Mouse (Mus musculus) common myeloid progenitor, adult 5-6 weeks (primary cell): Measurements from ENCODE around the gene Me3. TPM values are rescaled to one million over a fixed set of nuclear protein-coding genes. Genes with fewer than 3 reads are reported as not detected.
"Not testable (repeated sequence)": the region's sequence is repeated elsewhere in the genome, so short reads cannot be mapped to it uniquely, and the experiment has no call there.

ENCODE experiments used
- ATAC-seq: replicated peaks from 2 replicates; pipeline ENCODE4 v1.8.0; 2016; ENCODE audit warnings: low read depth, mild to moderate bottlenecking, moderate TSS enrichment, inconsistent platforms; ENCODE audit not compliant: poor library complexity, severe bottlenecking
- total RNA-seq: library from RNA; stranded (forward); fragments of 200-1000, 187-1606 nt; gene quantifications from 2 replicates; pipeline ENCODE4 v1.2.3, GENCODE M21; 2017

Gene Me3
- total RNA-seq, 1 experiment from 2014 or later: not detected

DNA sequence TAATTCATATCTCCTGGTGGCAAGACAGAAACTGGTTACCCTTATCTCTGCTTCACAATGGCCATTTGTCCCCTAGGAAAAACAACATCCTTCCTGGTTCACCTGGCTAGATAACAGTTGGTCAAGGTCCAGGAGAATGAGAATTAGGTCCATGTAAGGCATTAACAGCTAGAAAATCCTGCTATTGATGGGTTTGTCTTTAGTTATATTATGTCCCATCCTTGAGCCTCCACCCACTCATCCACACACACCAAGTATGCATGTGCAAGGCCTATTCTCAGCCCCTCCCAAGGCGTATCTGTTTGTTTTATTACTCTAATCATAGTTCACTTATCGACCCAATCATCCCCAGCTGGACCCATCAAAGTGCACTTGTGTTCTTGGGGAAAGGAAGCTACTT lies 88.1 kb downstream of the Me3 start:
- ATAC-seq: no peak

DNA sequence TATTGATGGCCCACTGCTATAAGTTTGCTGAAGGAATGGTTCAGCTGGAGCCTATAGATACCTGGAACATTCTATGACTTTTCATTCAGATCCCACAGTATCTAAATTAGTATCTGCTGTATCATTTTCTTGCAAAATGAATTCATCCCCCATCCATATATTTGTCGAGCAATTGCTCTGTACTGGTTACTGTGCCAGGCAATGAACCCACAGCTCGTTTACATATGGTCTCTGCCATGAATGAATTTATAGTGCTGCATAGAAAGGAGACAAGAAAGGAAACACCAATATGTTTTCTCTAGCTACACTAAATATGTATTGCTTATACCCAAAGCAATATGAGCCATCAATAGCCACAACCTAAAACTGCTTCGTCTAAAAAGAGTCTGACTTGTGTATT lies 94.5 kb downstream of the Me3 start:
- ATAC-seq: no peak

DNA sequence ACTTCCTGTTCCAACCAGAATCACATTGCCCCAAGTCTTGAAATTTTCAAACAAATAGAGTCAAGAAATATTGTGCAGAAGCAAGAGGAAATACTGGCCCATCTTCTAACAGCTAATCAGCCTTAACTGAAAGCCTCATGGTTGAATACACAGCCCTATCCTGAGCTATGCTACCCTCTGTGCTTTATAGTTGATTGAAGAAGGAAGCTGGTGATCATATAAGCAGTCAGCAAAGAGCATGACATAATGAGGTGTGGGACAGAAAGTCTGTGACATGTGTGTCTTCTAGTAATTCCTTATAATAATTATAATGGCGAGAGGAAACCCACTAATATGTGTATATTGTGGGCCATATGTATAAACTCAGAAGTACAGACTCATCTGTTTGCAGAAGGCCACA lies 95.4 kb downstream of the Me3 start:
- no peak for ATAC-seq

DNA sequence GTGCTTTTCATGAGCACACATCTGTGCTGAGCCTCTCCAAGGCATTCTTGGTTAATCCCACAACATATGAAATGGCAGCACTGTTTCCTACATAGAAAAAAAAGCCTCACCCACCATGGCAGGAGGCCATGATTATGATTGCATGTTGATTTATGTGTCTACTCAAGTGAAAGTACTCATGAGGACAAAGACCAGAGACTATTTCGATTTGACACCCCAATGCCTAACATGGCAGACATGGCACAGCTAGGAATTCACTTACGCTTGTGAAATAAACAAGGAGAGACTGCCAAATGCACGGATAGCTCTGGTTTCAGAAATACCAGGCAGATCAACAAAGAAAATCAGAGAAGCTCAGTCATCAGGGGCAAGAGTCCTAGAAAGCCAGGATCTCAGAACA lies 96.2 kb downstream of the Me3 start:
- no peak for ATAC-seq

DNA sequence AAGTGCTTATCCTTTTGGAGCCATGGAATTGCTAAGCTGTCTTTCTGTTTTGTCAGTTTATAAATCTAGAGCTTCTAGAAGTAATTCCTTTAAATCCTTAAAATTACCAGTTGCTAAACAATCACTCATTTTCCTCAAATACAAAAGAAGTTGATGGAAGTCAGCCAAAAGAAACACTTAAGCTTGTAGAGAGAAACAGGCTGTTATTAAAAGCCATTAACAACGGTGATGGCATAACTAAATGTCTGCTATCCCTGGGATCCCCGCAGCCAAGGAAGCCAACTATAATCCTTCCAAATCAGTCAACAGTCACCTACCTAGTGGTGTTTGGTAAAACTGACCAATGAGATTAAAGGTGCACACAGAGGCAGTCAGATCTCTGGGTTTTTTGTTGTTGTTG lies 98.3 kb downstream of the Me3 start:
- ATAC-seq: no peak

GRCm38 (mm10) chr7:89731115-89731514 lies 98.9 kb downstream of the Me3 start:
- not testable (repeated sequence) for ATAC-seq

DNA sequence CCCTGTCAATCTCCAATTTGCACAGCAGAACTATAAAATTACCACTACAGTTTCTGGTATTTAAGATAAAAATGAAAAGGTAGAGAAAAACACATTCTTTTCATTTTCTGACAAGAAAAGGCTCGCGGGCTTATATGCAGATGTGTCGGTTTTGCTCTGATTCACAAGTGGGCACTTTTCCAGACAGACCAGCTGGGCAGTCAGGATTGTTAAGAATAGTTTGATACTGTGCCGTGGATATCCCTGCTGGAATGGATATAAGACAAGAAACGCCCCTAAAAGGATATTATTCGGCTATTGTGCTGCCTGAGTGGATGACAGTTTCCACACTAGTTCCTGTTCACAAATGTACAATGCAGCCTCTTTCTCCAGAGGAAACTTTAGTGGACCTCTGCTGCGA lies 116.2 kb downstream of the Me3 start:
- no peak for ATAC-seq

- ATAC-seq: no peak
Measured at GRCm38 (mm10) chr7:89749183-89749582, 117.0 kb downstream of the Me3 start.

DNA sequence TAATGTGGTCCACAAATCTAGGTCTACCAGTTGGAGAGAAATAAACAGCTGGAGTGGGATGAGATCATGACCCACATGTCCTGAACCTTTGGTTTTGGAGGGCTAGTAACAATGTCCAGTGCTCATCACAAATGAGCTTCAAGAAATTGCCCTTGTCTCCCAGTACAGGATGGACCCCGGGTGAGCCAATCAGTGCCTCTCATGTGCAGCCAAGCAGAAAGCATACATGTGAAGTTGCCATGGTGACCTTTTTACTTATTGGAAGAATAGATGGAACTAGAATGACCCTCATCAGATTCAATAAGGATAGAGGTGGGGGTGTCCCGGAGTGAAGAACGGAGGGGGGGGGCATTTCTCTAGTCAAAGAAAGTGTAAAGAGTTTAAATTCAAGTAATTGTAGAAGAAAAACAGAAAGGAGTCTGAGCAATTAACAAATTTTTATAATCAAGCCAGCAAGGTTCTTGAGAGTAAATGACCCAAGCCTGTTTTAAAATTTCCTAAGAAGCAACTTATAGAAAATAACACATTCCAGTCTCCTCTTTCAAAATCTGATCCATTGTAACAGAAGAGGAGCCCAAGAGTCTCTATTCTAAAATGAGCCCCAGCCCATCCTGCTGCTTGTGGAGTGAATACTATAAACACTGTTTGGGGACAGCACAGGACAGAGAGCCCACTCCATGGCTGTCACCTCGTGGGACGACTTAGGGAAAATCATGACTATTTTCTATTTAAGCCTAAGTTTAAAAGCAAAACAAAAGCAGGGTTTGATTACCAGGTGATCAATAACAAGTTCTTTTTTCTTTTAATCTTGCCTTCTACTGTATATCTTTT lies 134.7 kb downstream of the Me3 start:
- no peak for ATAC-seq

- ATAC-seq: no peak
Measured at GRCm38 (mm10) chr7:89769106-89769896, 137.1 kb downstream of the Me3 start.

DNA sequence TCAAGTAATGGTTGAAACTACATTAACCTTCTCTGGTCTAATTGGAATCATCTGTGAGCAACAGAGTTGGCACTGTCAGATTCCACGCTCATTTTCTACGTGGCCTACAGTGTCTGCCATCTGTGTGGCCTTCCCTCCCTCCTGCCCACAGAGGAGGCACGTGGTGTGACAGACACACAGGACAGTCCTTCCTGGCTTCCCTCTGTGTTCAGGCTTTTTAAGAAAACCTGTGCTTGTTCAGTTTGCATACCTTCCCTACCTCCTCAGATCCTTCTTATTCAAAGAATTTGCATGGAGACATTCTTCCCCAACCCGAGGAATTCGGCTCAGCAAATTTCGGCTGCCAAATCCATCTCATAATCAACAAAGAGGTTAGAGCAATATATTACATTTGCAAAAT lies 137.8 kb downstream of the Me3 start:
- ATAC-seq: no peak

DNA sequence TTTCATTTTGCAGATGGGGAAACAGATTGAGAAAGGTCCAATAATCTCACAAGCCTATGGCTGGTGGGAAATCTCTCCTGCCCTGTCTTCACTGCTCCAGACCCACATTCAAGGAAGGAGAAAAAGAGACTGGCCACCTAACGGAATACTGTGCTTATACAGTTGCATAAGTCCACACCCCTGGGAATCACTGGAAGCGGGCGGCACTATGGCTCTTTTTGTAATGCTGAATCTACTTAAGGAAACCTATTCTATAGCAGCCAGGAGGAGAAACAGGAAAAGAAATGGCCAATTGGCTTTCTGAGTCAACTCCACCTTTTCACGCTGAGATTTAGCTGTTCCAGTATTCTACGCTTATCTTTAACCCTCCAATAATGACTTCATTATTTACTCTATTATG lies 140.7 kb downstream of the Me3 start:
- ATAC-seq: no peak

- no peak for ATAC-seq
Measured at GRCm38 (mm10) chr7:89773352-89773921, 141.2 kb downstream of the Me3 start.

DNA sequence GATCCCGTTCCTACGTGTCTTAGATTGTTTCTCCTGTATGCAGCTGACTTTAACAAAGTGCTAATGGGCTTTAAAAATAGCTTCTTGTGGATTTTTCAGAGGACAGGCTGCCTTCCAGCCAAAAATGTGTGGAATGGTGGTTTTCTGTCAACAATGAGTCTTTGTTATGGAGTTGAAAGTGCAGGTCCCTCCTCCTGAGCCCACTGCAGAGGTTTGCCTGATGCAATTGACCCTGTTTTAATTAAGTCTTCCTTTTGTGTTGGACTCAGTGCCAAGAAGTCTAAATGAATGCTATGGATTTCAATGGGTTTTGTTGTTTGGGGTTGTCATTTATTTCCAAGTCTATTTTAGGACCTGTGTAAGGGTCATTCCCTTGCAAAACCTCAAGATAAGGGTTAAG lies 141.7 kb downstream of the Me3 start:
- no peak for ATAC-seq

GRCm38 (mm10) chr7:89775848-89776247 lies 143.7 kb downstream of the Me3 start:
- ATAC-seq: no peak

DNA sequence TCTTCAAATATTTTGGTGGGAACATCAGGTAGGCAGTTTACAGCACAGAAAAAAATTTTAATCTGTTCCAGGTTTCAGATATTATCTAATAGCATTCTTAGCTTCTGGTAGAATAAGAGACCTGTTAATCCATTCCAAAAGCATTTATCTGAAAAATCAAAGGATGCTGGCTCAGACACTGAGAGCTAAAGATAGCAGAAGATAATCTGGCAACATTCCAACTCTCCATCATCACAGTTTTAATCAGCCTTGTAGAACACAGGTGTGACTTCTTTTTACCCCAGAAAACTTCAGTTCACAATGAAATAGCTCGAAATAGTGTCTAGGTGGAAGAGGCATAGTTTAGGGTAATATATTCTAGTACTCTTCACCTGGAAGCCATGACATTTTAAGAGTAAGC lies 149.2 kb downstream of the Me3 start:
- ATAC-seq: no peak

GRCm38 (mm10) chr7:89787735-89788134 lies 155.5 kb downstream of the Me3 start:
- ATAC-seq: no peak

DNA sequence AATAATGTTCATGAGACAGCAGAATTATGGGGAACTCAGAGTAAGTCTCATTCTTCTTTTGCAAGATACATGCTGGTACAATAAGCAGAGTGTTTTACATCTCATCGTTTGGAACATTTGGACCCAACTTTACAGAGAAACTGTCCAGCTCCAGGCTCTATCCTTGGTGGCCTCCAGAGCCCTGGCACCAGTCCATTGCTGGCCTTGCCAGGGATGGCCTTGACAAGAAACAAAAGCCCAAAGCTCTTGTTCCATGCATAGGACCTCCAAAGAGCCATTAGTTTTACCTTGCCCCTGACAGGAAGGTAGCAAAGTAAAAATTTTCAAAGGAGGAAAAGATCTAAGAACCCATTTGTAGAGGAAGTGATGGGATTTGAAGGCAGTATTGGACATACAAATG lies 160.4 kb downstream of the Me3 start:
- ATAC-seq: no peak

DNA sequence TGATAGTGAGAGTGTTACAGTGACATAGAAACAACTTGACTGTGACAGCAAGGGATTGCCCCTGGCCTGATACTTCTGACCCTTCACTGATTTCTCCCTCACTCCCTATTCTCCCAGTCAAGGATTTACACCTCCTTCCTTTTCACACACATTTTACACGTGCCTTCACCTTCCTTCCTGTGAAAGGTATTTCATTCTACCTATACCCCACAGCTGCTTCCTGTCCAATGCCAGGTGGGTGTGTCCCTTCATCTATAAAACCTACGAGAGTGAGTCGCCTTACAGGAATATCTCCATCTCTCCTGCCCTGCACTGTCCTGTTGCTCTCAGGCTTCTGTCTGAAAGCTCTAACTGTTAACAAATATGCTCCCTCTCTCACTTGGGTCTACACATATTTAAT lies 163.2 kb downstream of the Me3 start:
- no peak for ATAC-seq

DNA sequence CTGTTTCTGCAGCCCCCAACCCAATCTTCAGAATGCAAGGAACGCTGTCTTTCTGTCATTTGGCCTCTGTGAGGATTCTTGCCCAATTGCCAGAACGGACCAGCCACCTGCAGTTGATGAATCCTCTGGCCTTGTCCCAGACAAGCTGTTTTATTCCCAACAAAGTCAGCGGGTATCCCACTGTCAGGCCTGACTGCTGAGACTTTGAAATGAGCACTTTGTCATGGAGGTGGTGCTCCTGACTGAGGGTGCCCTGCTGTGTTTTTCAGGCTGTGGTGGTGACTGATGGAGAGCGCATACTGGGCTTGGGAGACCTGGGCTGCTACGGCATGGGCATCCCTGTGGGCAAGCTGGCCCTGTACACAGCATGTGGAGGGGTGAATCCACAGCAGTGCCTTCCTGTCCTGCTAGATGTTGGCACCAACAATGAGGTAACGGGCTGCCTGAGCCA lies 164.2 kb downstream of the Me3 start:
- ATAC-seq: no peak

- no peak for ATAC-seq
Measured at GRCm38 (mm10) chr7:89798358-89799020, 166.3 kb downstream of the Me3 start.
